Mouse (Mus musculus) lung, embryonic 16.5 days (tissue): ENCODE results near the gene Ptp4a2. TPM values are rescaled to one million over a fixed set of nuclear protein-coding genes. Genes with fewer than 3 reads are reported as not detected.

Experiments
- ATAC-seq: fragments of 200-750 bp; cut with Nextera tagmentation; 2 replicates; pipeline ENCODE4 v1.8.0; 2017; ENCODE audit warnings: low read depth, mild to moderate bottlenecking, moderate library complexity
- H3K27ac ChIP-seq: fragments of 300-500 bp; sonication (generic); 2 replicates; pipeline ENCODE4 v1.5.1; 2014; ENCODE audit warnings: mild to moderate bottlenecking, control low read depth, low read length
- H3K27me3 ChIP-seq: fragments of 300-500 bp; sonication (generic); 2 replicates; pipeline ENCODE4 v1.6.1; 2014; ENCODE audit warnings: low read depth, low read length, mixed read lengths; ENCODE audit not compliant: control insufficient read depth, insufficient read depth
- H3K36me3 ChIP-seq: fragments of 300-500 bp; sonication (generic); 2 replicates; pipeline ENCODE4 v1.6.1; 2014; ENCODE audit warnings: low read length; ENCODE audit not compliant: control insufficient read depth, insufficient read depth
- H3K4me1 ChIP-seq: fragments of 300-500 bp; sonication (generic); replicated peaks from 2 replicates; pipeline ENCODE4 v1.6.1; 2014; ENCODE audit warnings: low read length, mixed read lengths; ENCODE audit not compliant: control insufficient read depth, insufficient read depth
- H3K4me2 ChIP-seq: fragments of 300-500 bp; sonication (generic); 2 replicates; pipeline ENCODE4 v1.6.1; 2014; ENCODE audit warnings: low read depth, low read length, control low read depth
- H3K4me3 ChIP-seq: fragments of 300-500 bp; sonication (generic); 2 replicates; pipeline ENCODE4 v1.5.1; 2014; ENCODE audit warnings: mild to moderate bottlenecking, low read length, control low read depth
- H3K9ac ChIP-seq: fragments of 300-500 bp; sonication (generic); 2 replicates; pipeline ENCODE4 v1.6.1; 2014; ENCODE audit warnings: low read length, control low read depth
- H3K9me3 ChIP-seq: fragments of 300-500 bp; sonication (generic); 2 replicates; pipeline ENCODE4 v1.6.1; 2016; ENCODE audit warnings: low read length; ENCODE audit not compliant: control insufficient read depth
- WGBS: fragments of 180-500 bp; shearing (Covaris S2); extraction: QIAGEN DNeasy Blood & Tissue Kit; methylation state at CpG from one replicate; pipeline ENCODE4 v1.1.7; 2014; 5-methylcytosine and 5-hydroxymethylcytosine counted together
- polyA plus RNA-seq: library from polyadenylated mRNA; unstranded; fragments of >200 nt; fragmentation: Nextera tagmentation; extraction: Ambion mirVana; gene quantifications from 2 replicates; pipeline ENCODE4 v1.2.1, GENCODE M21; 2015

Ptp4a2 gene
- polyA plus RNA-seq, 1 experiment from 2014 or later, result 330 TPM

DNA sequence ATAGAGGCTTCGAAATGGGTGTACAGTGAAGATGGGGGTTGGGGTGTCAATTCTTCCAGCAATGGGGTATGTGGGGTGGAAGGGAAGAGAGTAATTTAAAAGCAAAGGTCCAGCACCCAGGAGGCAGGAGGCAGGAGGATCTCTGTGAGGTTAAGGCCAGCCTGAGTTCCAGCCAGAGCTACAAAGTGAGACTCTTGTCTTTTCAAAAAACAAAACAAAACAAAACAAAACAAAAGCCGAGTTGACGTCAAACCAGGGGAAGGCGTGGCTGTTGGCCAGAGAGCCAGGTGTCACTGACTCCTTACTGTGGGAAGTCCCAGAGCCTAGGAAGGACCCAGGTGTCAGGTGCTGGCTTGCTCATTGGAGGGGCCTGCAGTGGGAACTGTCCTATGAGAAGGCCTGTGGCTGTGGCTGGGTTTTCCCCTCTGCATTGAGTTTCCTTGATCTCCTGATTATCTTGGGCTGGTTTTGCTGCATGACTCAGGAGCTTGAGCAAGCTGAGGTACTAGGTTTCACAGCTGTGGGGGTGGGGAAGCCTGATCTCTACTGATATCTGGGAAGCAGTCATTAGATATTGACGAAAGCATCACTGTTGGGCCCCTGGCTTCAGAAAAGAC lies 17.2 kb upstream of the Ptp4a2 start:
- H3K27me3 ChIP-seq, result no peaks in the 10 kb centered on the region
- H3K27ac ChIP-seq, result peak overlapping the region; percentile 33; the same call in 1 of the 2 replicates
- 61% methylated on average over 5 of the region's 5 CpGs for WGBS
- peaks cover 26% of the 10 kb centered on the region for H3K4me1 ChIP-seq
- ATAC-seq, result no peak
- no peak overlapping the region for H3K4me3 ChIP-seq
- H3K9me3 ChIP-seq, result no peaks in the 10 kb centered on the region
- no peak overlapping the region for H3K4me2 ChIP-seq
- no peaks in the 10 kb centered on the region for H3K36me3 ChIP-seq
- H3K9ac ChIP-seq, result no peak overlapping the region

DNA sequence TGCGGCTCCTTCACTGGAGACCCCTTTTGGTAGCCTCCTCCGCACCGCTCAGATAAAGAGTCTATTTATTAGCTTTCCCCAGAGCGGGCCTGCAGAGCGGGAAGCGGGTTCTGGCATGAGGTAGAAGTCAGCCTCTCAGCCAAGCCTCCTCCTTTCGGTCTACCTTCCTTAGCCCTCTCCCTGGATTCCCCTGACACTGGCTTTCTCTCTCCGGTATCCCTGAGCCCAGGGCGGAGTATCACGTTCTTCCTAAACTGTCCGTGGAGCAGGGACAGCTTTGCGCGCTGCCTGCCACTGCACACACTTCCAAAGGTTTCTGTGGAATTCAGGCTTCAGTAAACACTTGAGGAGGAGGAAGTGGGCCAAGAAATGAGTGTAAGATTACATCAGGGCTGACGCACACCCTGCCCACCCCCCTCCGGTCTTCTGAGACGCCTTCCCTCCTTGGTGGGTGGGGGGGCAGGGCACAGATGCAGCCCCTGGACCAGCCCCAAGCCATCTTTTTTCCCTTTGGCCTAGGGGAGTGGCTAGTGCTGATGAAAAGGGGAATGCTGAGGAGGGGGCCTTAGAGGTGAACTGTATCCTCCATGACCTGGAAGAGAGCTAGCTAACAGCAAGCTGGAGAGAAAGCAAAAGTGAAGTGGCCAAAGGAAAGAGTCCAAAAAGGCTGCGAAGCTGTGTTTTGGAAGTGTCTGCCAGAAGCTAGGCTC lies 15.7 kb upstream of the Ptp4a2 start:
- Histone ChIP-seq H3K9ac (peak overlapping the region; percentile 60), H3K9me3 (no peaks in the 10 kb centered on the region), H3K36me3 (no peaks in the 10 kb centered on the region), H3K4me3 (peak overlapping the region; percentile 32), H3K4me2 (peak overlapping the region; percentile 61), H3K27me3 (no peaks in the 10 kb centered on the region), H3K4me1 (peaks cover 26% of the 10 kb centered on the region), H3K27ac (peak overlapping the region; percentile 96)
- peak; percentile 93 for ATAC-seq
- 5% methylated on average over 17 of the region's 17 CpGs for WGBS

DNA sequence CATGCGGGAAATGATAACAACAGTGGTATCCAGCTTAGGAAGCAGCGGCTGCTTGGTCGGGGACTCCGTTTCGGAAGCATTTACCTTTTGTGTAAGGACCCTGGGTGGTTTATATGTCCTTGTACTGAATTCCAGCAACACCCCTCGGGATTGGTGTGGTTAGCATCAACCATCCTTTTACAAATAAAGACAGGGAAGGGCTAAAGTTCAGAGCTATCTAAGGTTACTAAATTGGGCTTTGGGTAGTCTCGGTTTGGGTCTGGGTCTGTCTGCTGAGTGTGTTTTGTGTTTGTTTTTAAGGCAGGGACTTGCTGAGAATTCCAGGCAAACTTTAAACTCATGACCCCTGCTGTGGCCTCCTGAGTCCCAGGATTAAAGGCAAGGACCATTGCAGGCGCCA lies 15.2 kb upstream of the Ptp4a2 start:
- Histone ChIP-seq H3K4me1 (peaks cover 26% of the 10 kb centered on the region), H3K4me3 (peak overlapping the region; percentile 32), H3K36me3 (no peaks in the 10 kb centered on the region), H3K9ac (peak overlapping the region; percentile 60), H3K4me2 (peak overlapping the region; percentile 61), H3K9me3 (no peaks in the 10 kb centered on the region), H3K27ac (peak overlapping the region; percentile 96), H3K27me3 (no peaks in the 10 kb centered on the region)
- no peak for ATAC-seq
- WGBS, result 10% methylated on average over 8 of the region's 8 CpGs

- Histone ChIP-seq H3K36me3 (no peaks in the 10 kb centered on the region), H3K27ac (peak overlapping the region; percentile 28), H3K9me3 (no peaks in the 10 kb centered on the region), H3K4me3 (no peak overlapping the region), H3K4me1 (peaks cover 23% of the 10 kb centered on the region), H3K9ac (no peak overlapping the region), H3K4me2 (0 out of 2 replicates have a peak overlapping the region, but pooled peaks have one; percentile 1), H3K27me3 (no peaks in the 10 kb centered on the region)
- WGBS, result 26% methylated on average over 5 of the region's 5 CpGs
- ATAC-seq, result peak; percentile 53
Measured at GRCm38 (mm10) chr4:129797985-129798384, 13.0 kb upstream of the Ptp4a2 start.

- Histone ChIP-seq H3K27ac (no peak overlapping the region), H3K4me1 (0 out of 2 replicates have a peak, but pooled peaks cover 2% of the 10 kb centered on the region), H3K9ac (no peak overlapping the region), H3K4me2 (no peak overlapping the region), H3K9me3 (no peaks in the 10 kb centered on the region), H3K27me3 (no peaks in the 10 kb centered on the region), H3K36me3 (no peaks in the 10 kb centered on the region), H3K4me3 (no peak overlapping the region)
- WGBS, result 70% methylated on average over 1 of the region's 1 CpGs
- ATAC-seq, result no peak
Measured at GRCm38 (mm10) chr4:129803368-129803767, 7.7 kb upstream of the Ptp4a2 start.

- Histone ChIP-seq H3K4me2 (no peak overlapping the region), H3K9me3 (no peaks in the 10 kb centered on the region), H3K27me3 (no peaks in the 10 kb centered on the region), H3K36me3 (no peaks in the 10 kb centered on the region), H3K9ac (no peak overlapping the region), H3K27ac (no peak overlapping the region), H3K4me1 (no peaks in the 10 kb centered on the region), H3K4me3 (no peak overlapping the region)
- ATAC-seq, result no peak
- 81% methylated on average over 3 of the region's 3 CpGs for WGBS
Measured at GRCm38 (mm10) chr4:129805059-129805458, 6.0 kb upstream of the Ptp4a2 start.

GRCm38 (mm10) chr4:129811605-129812468 lies 818 bp downstream of the Ptp4a2 start:
- Histone ChIP-seq H3K4me2 (no peak overlapping the region), H3K4me3 (no peak overlapping the region), H3K27ac (peak overlapping the region; percentile 73), H3K9ac (no peak overlapping the region), H3K36me3 (no peaks in the 10 kb centered on the region), H3K9me3 (no peaks in the 10 kb centered on the region), H3K4me1 (peaks cover 12% of the 10 kb centered on the region), H3K27me3 (no peaks in the 10 kb centered on the region)
- 74% methylated on average over 14 of the region's 14 CpGs for WGBS
- ATAC-seq, result 0 out of 2 replicates have a peak, but pooled peaks have one; percentile 9

DNA sequence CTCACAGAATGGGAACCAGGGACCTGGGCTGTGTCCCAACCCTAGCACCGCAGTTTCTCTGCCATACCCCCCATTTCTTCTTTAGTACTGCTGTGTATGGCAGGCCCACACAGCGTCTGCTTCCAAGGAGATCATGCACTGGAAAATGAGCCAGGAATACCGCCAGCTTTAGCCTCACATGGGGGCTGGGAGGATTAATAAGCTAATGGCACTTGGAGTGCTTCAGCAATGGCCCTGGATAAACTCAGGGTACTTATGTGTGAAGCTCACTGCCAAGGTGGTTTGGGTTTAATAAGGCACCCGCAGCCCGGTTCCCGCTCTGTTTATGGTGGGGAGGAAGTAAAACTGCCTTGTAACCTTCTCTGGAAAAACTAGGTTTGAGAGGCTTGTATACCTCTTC lies 6.6 kb downstream of the Ptp4a2 start:
- Histone ChIP-seq H3K36me3 (no peaks in the 10 kb centered on the region), H3K27me3 (no peaks in the 10 kb centered on the region), H3K9ac (no peak overlapping the region), H3K4me3 (no peak overlapping the region), H3K4me2 (no peak overlapping the region), H3K27ac (0 out of 2 replicates have a peak overlapping the region, but pooled peaks have one; percentile 3), H3K9me3 (no peaks in the 10 kb centered on the region), H3K4me1 (peaks cover 30% of the 10 kb centered on the region)
- 53% methylated on average over 6 of the region's 6 CpGs for WGBS
- ATAC-seq, result no peak
